Mouse (Mus musculus) kidney, adult 2 months (tissue): ENCODE measurements around the gene Ndufv1. TPM values are rescaled to one million over a fixed set of nuclear protein-coding genes. Genes with fewer than 3 reads are reported as not detected.
"Not testable (repeated sequence)": the region's sequence is repeated elsewhere in the genome, so short reads cannot be mapped to it uniquely, and the experiment has no call there.

ENCODE experiments used
- DNase-seq: peaks from one replicate; pipeline ENCODE4 v3.0.0; 2021
- H3K27ac ChIP-seq: fragments of 200-500 bp; 2 replicates; pipeline ENCODE4 v1.5.1; 2012; ENCODE audit warnings: low read depth, low read length, control low read depth, inconsistent platforms; ENCODE audit not compliant: insufficient read depth
- H3K27me3 ChIP-seq: fragments of 200-500 bp; replicated peaks from 2 replicates; pipeline ENCODE4 v1.6.1; 2012; ENCODE audit warnings: mild to moderate bottlenecking, moderate library complexity, low read length, inconsistent platforms; ENCODE audit not compliant: control insufficient read depth, insufficient read depth
- H3K36me3 ChIP-seq: fragments of 200-500 bp; 2 replicates; pipeline ENCODE4 v1.6.1; 2012; ENCODE audit warnings: mild to moderate bottlenecking, moderate library complexity, low read length, inconsistent platforms; ENCODE audit not compliant: control insufficient read depth, insufficient read depth
- H3K4me1 ChIP-seq: fragments of 200-500 bp; 2 replicates; pipeline ENCODE4 v1.6.1; 2011; ENCODE audit warnings: low read length; ENCODE audit not compliant: control insufficient read depth, insufficient read depth
- H3K4me3 ChIP-seq: fragments of 200-500 bp; 2 replicates; pipeline ENCODE4 v1.5.1; 2011; ENCODE audit warnings: mild to moderate bottlenecking, low read depth, low read length, control low read depth; ENCODE audit not compliant: insufficient read depth
- CTCF ChIP-seq: fragments of 200-500 bp; conservative IDR thresholded peaks from 2 replicates; pipeline ENCODE4 v1.5.1; 2011; ENCODE audit warnings: low read depth, mild to moderate bottlenecking, control low read depth, low read length, moderate library complexity, mixed read lengths; ENCODE audit not compliant: insufficient read depth, insufficient read length
- POLR2A ChIP-seq: fragments of 200-500 bp; IDR thresholded peaks from one replicate; pipeline ENCODE4 v1.6.1; 2011; ENCODE audit warnings: low read depth, low read length, control low read depth
- WGBS: fragments of 180-500 bp; shearing (Covaris S2); methylation state at CpG from one replicate; pipeline ENCODE4 v1.1.7; 2018; 5-methylcytosine and 5-hydroxymethylcytosine counted together
- polyA plus RNA-seq: library from polyadenylated mRNA; depleted of rRNA; stranded (reverse); fragments of >200 nt; gene quantifications from 2 replicates; pipeline ENCODE4 v1.2.3, GENCODE M21; 2012

The Ndufv1 gene
- polyA plus RNA-seq, 1 experiment = 532 TPM

- H3K27me3 ChIP-seq = no peaks in the 10 kb centered on the region
- no peaks in the 10 kb centered on the region for H3K36me3 ChIP-seq
- peak; percentile 47 for DNase-seq
- no peak overlapping the region for H3K4me3 ChIP-seq
- no peak overlapping the region for H3K27ac ChIP-seq
- H3K4me1 ChIP-seq = peaks cover 11% of the 10 kb centered on the region; the same call in 1 of the 2 replicates
- 65% methylated on average over 14 of the region's 14 CpGs for WGBS
- TF ChIP-seq CTCF = no peak
- no peak for TF ChIP-seq POLR2A
These were observed 29.5 kb upstream of the Ndufv1 start for GRCm38 (mm10) chr19:4042124-4042523.

- H3K36me3 ChIP-seq, DNase-seq, H3K27ac ChIP-seq, H3K4me3 ChIP-seq, H3K27me3 ChIP-seq: not testable (repeated sequence)
- 96% methylated on average over 4 of the region's 4 CpGs for WGBS
- H3K4me1 ChIP-seq = peaks cover 12% of the 10 kb centered on the region; the same call in 1 of the 2 replicates
These were observed 28.9 kb upstream of the Ndufv1 start for GRCm38 (mm10) chr19:4041500-4041899.

GRCm38 (mm10) chr19:4040941-4041340 is 28.3 kb upstream of the Ndufv1 start:
- not testable (repeated sequence) for DNase-seq, H3K4me3 ChIP-seq, H3K27ac ChIP-seq, H3K27me3 ChIP-seq, H3K36me3 ChIP-seq
- 82% methylated on average over 5 of the region's 5 CpGs for WGBS
- H3K4me1 ChIP-seq = peaks cover 12% of the 10 kb centered on the region; the same call in 1 of the 2 replicates

GRCm38 (mm10) chr19:4037788-4038232 is 25.2 kb upstream of the Ndufv1 start, which contains the start of gene Gstp1:
Gene Gstp1, minus strand, starts transcription at chr19:4037985.
- whole genome bisulfite sequencing = under 1% methylated on average over 26 of the region's 26 CpGs
- H3K4me3 ChIP-seq = peak within 1 kb of the TSS; percentile 91
- no peaks in the 10 kb centered on the region for H3K27me3 ChIP-seq
- H3K4me1 ChIP-seq = peaks cover 10% of the 10 kb centered on the region; the same call in 1 of the 2 replicates
- H3K27ac ChIP-seq = peak within 1 kb of the TSS; percentile 84
- TF ChIP-seq CTCF (0 out of 2 replicates have a peak, but pooled peaks have one; percentile 16), POLR2A (peak; percentile 74)
- DNase-seq = peak; percentile 93
- no peaks in the 10 kb centered on the region for H3K36me3 ChIP-seq

- WGBS = 41% methylated on average over 7 of the region's 8 CpGs
- Histone ChIP-seq H3K4me3 (peak overlapping the region; percentile 91), H3K27ac (peak overlapping the region; percentile 40)
- H3K4me1 ChIP-seq, H3K36me3 ChIP-seq, DNase-seq, H3K27me3 ChIP-seq: not testable (repeated sequence)
These were observed 24.7 kb upstream of the Ndufv1 start for GRCm38 (mm10) chr19:4037154-4037787.

- Histone ChIP-seq H3K36me3 (no peaks in the 10 kb centered on the region), H3K4me1 (peaks cover 10% of the 10 kb centered on the region; the same call in 1 of the 2 replicates), H3K4me3 (no peak overlapping the region), H3K27ac (no peak overlapping the region), H3K27me3 (no peaks in the 10 kb centered on the region)
- TF ChIP-seq POLR2A (no peak), CTCF (no peak)
- no peak for DNase-seq
- 63% methylated on average over 12 of the region's 12 CpGs for WGBS
These were observed 23.9 kb upstream of the Ndufv1 start for GRCm38 (mm10) chr19:4036327-4037045.

GRCm38 (mm10) chr19:4033742-4034141 is 21.1 kb upstream of the Ndufv1 start:
- peaks cover 10% of the 10 kb centered on the region; the same call in 1 of the 2 replicates for H3K4me1 ChIP-seq
- WGBS = 66% methylated on average over 5 of the region's 5 CpGs
- TF ChIP-seq CTCF = no peak
- no peak for TF ChIP-seq POLR2A
- peak overlapping the region; percentile 43 for H3K27ac ChIP-seq
- DNase-seq = no peak
- no peaks in the 10 kb centered on the region for H3K27me3 ChIP-seq
- no peak overlapping the region for H3K4me3 ChIP-seq
- no peaks in the 10 kb centered on the region for H3K36me3 ChIP-seq
